Mouse (Mus musculus) gastrocnemius, postnatal 25 days (tissue): ENCODE measurements around the gene Rnaseh1. TPM values are rescaled to one million over a fixed set of nuclear protein-coding genes. Genes with fewer than 3 reads are reported as not detected.

Experiments
- DNase-seq: peaks from one replicate; pipeline ENCODE4 v3.0.0; 2022
- long read RNA-seq, 2 experiments: library from polyadenylated mRNA; stranded (forward); transcript quantifications; one replicate each; pipeline ENCODE4 v2.0.0; 2021
- total RNA-seq, 2 experiments: library from RNA; stranded (reverse); gene quantifications; 1 replicate in 1 of 2; 2 replicates in 1 of 2; pipeline ENCODE4 v1.2.3; 2021

The Rnaseh1 gene
- total RNA-seq, result 1 to 10 TPM; 4.8 to 5.4 TPM
- long read RNA-seq, experiment 1, transcript Rnaseh1-201 (8 exons, 1,455 nt), result major isoform, 5 of 7 reads
- long read RNA-seq, experiment 1, partial matches to known transcripts, result 2 of 7 reads
- long read RNA-seq, experiment 1, other reads (novel, unspliced or antisense), result 0 of 7 reads
- long read RNA-seq, experiment 2, transcript Rnaseh1-201 (8 exons, 1,455 nt), result major isoform, 6 of 7 reads
- long read RNA-seq, experiment 2, partial matches to known transcripts, result 1 of 7 reads
- long read RNA-seq, experiment 2, other reads (novel, unspliced or antisense), result 0 of 7 reads

DNA sequence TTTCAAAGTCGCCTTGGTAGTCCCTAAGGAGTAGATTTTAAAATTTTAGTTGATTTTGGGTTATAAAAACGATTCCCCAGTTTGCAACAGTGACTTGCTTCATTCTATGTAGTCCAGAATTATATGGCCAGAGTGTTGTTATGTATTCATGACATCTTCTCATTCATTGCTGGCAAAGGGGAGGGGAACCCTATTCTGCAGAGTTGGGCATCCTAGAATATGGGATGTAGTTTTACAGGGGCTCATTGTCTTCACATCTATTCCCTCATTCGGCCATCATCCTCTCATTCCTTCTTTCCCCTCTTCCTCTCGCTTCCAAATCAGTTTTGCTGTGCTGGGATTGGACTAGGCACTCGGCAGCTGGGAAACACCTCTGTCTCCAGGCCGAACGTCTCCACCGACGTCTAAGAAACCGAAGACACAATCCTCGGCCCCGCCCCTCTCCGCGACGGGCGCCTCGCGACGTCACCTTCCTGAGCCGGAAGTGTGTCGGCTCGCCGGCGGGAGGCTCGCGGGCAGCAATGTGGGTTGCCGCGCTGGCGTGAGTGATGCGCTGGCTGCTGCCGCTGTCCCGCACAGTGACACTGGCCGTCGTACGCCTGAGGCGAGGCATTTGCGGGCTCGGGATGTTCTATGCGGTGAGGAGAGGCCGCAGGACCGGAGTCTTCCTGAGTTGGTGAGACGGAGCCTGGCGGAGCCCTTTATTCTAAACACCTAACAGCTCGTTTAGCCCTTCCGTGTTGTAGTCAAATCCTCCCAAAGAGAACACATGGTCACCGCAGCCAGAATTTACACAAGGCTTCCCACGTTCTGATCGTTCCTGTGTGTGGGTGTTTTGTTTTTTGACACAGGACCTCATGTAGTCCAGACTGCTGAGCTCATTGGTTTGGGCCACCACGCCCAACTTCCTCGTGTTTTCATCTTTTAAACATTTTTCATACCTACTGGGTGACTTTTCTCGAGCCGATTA, at the start of gene Rnaseh1:
Gene Rnaseh1, plus strand, starts transcription at position 462 of the 970 bp plus-strand sequence.
- peak; percentile 82 for DNase-seq

DNA sequence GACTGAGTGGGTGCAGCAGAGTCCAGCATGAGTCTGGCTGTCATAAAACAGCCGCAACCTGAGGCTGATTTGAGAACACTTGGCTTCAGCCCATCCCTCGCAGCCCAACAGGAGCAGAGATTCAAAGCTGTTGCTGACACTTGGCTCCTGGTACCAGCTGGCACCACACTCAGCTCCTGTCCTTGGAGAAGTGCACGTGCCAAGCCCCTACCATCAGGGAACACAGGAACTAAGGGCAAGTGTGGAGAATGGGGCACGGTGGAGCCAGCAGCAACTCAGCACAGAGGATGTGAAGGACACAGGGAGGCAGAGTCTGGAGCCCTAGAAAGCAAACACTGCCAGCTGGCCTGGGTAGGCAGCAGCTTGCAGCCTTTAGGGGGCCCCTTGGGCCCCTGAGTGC, 47.1 kb upstream of the Rnaseh1 start:
- no peak for DNase-seq

DNA sequence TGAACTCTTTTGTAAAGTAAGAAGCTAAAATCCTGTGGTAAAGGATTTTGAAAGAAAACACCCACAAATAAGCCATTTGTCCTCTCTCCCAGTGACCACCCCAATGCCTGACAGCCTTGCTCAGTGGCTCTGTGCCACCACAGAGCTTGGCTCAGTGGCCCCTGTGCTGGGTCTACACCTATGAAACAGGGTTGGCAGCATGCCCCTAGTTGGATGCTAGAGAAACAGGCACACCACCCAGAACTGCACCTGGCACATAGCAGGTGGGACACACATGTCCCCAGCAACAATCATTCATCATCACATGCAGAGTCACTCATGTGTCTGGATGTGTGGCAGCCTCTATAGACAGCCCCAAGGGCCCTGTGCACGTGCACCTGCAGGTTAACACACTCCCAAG, 45.9 kb upstream of the Rnaseh1 start:
- DNase-seq, result no peak

DNA sequence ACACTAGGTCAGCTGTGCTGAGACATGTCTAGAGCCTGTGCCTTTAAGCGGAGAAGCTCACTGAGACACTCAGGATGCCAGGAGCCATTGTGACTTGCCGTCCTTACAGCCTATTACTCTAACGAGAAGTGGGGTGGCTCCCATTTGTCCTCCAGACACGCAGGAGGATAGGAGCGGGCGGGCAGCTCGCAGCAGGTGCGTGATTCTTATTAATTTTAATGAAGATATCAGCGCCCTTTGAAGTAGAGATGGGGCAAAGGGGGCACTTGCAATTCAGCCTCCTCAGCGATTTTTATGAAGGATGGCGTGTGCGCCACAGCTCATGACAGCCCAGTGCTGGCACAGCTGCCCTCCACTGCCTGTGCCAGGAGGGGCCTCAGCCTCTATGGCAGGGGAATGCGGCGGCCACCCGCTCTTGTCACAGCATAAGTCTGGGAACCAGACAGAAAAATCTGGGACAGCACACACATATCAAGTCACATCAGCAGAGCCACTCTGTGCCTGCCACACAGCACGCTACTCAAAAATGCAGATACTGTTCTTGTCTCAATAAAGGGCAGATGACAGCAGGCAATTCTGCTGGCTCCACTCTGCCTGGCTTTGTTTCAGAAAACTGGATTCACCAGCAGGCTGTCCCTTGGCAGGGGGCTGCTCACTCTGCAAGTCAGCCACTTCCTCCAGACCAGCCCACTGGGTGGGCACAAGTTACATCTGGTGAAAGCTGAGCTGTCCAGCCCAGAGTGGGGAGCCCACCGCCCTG, 41.7 kb upstream of the Rnaseh1 start:
- no peak for DNase-seq

DNA sequence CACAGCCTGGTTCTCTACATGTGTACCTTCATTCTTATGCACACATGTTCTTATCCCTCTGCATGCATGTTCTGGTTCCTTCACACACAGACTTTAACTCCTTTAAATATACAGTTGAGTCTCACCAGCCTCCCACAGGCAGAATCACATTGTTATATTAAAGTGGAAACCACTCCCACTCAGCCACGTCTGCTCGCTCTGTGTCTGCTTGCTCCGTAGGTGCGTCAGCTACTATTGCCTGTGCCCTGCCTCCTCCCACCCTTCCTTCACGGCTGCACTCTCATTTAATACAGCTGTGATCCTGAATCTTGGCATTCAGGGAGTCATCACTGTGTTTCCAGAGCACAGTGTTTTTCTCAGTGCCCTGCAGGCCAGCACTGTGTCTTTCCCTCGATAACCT, 37.0 kb upstream of the Rnaseh1 start:
- no peak for DNase-seq

DNA sequence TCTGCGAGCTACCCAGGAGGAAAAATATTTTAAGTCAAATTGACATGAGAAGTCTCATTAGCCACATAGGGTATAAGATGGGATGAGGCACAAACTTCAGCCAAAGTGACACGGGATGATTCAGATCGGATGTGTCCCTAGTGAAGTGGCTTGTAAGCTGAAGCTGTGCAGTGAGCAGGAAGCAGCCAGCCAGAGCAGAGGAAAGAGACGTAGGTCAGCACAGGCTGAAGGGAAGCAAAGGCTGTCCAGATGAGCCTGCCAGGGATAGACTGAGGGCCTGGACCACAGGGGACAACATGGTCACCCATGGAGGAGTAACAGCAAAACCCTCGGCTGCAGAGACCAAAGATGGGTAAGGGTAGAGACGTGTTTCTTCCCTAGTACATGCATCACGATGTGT, 35.0 kb upstream of the Rnaseh1 start:
- no peak for DNase-seq

DNA sequence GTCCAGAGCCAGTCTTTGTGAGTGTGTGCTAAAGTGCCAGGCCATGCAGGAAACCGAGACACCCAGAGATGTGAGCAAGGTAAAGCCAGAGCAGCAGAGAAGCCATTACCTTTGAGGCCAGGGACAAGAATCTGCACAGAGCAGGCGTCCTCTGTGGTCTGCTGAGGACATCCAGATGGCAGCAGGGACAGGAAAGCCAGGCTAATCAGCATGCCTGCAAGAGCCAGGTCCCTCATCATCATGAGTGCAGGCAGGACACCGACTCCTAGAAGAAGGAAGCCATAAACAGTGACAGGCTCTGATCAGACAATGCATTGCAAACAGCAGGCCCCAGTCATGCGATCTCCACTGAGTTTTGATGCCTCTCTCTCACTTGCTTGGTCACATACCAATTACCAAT, 32.1 kb upstream of the Rnaseh1 start:
- no peak for DNase-seq

DNA sequence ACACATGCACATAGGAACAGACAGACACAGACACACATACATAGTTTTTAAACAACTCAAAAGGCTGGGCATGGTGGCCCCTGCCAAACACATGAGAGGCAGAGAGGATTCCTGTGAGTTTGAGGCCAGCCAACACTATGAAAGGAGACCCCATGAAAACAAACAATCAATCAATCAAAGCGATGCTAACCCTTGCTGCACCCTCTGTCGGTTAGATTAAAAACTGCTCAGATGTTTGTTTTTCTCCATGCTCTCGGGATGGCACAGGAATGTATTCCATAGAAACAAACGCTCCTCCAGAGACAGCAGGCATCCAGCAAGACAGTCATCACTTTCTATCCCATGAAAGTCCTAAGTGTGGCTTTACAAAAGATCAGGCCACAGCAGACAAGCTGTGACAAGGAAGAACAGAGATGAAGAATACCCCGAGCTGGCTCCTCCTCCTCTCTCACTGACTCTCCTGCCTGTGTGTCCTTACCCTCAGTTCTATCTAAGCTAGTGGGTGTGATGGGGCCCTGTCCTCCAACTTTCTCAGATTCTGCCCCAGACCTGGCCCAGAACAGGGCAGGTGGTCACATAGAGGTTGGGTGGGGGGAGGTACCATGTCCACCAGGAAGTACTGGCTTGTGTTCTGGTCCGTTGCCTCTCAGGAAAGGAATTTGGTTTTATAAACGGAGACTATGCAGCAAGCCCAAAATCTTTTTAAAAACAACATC, 27.8 kb upstream of the Rnaseh1 start:
- DNase-seq, result no peak

DNA sequence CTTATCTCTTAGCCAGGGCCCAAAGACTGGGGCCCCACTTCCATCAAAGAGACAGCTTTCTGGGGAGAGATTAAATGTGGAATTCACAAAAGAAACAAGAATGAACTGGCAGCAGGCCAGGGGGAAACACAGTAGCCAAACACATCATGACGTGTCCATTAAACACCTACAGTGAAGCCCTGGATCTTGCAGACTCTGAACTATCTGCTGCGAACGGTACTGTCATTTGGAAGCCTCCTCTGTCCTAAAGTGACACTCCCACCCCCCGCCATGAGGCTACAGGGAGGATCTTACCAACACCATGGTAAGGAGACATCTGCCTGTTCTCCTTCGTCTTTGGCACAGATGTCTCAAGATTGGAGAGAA, 27.3 kb upstream of the Rnaseh1 start:
- no peak for DNase-seq

DNA sequence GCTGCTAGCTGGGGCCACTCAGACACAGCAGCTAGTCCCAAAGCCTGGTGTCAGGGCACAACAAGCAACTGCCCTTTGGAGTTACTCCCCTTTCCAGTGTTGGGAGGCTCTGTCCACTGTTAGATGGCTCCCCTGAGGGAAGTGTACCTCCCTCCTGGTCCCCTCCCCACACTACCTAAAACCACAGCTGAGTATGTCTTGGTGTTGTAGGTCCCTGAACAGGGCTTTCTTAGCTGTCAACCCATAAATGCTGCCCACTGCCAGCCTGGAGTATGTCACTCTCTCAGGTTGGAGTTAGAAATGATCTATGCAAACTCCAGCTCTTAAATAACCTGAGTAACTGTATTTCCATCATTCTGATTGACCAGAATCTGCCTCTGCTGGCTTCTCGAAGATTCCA, 26.8 kb upstream of the Rnaseh1 start:
- no peak for DNase-seq

DNA sequence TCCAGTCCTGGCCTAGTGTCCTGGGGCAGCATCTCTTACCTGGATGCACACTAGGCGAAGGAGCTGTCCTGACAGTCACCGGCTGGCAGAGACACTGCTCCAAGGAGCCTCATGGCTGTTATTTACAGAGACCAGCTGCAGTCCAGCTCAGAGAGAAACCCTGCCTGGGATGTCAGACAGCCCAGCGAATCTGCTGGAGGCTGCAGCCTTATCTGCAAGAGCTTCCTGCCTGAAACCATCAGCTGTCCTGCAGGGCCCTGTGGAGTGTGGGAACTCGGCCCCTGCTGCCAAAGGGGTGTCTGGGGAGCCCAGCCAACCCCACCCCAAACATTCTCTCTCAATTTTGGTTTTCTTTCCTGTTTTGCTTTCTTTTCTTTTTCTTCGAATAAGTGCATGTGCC, 26.2 kb upstream of the Rnaseh1 start, which contains the start of gene Colec11:
Gene Colec11, minus strand, starts transcription at position 183 of the 400 bp plus-strand sequence.
- no peak for DNase-seq

DNA sequence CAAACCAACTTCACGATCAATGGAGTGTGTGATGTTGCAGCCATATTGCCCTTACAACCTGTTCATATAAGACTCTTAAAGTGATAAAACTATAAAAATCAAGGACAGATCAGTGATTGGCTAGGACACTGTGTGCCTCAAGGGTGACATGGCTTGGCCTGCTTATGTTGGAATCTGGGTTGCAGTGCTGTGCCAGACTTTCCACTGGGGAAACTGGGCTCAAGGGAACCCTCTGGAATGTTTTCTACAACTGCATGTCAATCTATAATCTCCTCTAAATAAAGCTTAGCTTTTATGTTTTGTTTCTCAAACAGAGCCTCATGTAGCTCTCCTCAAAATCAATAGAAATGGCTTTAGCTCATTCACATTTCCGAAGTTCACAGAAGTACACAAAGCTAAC, 25.2 kb upstream of the Rnaseh1 start:
- no peak for DNase-seq

DNA sequence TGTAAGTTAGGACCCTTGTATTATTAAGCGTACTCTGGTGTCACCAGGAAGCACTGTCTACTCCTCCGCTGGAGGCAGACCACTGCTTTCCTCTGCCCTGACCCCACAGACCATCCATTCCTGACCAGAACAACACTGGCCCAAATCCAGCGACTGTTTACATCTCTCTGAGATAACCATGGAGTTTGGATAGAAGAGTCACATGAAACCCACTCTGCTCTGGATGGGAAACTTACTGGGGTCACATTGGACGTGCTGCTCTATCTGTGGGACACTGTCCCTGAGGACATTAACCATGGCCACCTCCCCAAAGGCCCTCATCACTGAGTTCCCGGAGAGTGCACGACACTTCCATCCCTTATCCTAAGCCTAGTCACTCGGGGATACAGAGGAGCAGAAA, 24.0 kb upstream of the Rnaseh1 start:
- DNase-seq, result no peak

DNA sequence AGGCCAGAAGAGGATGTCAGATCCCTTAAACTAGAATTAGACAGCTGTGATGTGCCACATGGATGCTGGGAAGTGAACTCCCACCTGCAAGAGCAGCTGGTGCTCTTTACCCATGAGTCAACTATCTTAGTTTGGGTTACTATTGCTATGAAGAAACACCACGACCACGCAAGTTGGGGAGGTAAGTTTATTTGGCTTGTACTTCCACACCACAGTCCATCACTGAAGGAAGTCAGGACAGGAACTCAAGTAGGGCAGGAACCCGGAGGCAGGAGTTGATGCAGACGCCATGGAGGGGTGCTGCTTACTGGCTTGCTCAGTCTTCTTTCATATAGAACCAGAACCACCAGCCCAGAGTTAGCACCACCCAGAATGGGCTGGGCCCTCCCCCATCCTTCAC, 22.3 kb upstream of the Rnaseh1 start:
- no peak for DNase-seq

DNA sequence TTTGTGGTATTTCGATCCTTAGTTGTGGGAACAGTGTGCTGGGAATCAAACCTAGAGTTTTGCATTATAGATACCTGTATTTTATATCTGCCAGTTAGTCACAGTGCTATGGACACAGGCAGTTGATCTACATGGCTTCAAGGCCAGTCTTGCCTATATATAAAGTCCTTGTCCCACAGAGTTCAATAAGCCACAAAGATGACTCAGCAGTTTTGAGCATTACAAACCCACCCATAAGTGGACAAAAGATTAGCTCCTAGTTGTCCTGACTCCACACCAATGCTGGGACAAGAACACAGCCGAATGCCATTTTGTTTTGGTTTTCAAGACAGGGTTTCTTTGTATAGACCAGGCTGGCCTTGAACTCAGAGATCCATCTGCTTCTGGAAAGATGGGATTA, 21.0 kb upstream of the Rnaseh1 start:
- no peak for DNase-seq

DNA sequence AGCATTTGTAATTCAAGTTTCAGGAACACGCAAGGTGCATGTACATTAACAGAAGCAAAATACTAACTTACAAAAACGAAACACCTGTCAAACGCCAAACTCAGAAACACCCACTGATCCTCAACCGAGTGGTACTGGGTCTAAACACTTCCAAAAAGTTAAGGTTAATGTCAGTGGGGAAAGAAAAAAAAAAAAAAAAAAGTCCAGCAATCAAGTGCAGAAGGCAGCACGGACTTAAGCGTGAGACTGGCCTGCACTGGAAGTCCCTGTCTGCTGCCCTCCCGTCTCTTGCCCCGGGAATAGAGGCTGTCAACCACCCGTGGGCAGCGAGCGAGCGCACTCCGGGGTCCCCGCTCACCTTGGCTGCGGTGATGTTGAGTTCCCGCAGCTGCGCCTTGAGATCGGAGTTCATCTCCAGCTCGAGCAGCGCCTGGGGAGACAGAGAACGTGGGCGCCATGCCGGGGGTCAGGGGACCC, 14.3 kb upstream of the Rnaseh1 start:
- no peak for DNase-seq

DNA sequence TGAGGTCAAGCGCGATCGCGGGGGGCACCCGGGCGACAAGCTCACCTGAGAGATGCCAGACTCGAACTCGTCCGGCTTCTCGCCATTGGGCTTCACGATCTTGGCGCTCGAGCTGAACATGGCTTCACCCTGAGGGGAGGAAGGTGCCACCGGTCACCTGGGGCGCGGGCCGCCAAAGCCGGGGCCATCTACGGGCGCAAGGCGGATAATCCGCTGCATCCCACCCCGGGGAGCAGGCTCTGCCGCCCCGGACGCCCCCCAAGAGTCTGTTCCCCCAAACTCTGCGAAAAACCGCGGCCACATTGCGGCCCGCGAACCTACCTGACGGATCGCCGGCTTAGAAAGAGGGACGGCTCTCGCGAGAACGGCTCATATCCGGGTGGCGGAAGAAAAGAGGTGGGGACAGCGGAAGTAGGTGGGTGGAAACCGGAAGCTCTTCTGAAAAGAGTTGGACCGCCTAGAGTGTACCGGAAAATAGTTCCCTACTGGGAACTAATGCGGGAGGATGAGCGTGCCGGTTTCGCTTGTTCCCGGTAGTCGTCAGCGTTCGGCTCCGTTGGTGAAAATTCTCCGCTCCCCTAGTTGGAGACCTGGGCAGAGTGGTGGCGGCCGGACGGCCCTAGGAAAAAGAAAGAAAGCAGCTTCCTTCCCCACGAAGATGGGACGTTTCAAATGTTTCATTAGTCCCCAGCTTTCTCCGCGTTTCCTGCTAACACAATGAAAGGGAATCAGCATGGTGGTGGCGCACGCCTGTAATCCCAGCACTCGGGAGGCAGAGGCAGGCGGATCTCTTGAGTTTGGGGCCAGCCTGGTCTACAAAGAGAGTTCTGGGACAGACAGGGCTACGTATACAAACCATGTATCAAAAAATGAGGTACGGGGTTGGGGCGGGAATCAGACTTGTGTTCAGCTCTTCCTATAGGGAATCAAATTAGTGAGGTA, 13.6 kb upstream of the Rnaseh1 start, which contains the start of gene Rps7:
Gene Rps7, minus strand, starts transcription at position 419 of the 942 bp plus-strand sequence.
- peak; percentile 89 for DNase-seq

DNA sequence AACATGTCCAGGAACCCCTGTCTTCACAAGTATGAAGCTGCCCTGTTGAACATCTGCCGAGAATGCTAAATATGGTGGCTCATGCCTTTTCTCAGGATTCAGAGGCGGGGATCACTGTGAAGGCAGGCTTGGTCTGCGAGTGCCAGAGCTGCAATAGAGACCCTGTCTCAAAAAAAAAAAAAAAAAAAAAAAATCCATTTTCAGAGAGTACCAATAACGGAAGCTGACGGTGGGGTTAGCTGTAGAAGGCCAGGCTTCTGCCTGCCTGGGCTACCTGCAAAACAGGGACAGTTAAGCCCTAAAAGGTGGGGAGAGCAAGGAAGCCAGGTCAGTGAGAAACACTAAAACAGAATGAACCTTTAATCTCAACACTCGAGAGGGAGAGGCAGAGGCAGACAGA, 12.9 kb upstream of the Rnaseh1 start:
- DNase-seq, result no peak

DNA sequence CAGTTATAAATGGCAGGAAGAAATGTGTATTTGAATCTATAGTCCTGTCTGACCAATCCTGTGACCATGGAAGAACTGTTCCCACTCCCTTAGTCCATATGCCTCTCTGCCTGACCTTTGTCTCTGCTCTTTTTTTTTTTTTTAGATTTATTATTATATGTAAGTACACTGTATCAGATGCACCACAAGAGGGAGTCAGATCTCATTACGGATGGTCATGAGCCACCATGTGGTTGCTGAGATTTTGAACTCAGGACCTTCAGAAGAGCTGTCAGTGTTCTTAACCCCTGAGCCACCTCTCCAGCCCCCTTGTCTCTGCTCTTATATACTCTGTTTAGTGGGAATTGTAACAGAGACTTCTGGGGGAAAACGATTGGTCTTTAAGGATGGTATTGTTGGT, 10.6 kb upstream of the Rnaseh1 start:
- DNase-seq, result no peak

DNA sequence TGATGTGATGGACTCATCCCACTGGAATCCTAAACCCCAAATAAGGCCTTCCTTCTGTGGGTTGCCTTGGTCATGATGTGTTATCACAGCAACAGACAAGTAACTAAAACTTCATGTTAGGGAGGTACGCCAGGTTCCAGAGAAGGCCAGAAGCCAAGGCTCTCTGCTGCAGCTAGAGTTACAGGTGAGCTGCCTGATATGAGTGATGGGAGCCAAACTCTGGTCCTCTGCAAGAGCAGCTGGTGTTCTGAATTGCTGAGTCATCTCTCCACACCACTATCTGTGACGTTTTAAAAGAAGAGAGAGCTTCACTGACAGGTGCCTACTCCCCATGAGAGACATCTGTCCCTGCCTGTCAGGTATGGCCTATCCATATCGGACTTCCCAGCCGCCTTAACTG, 13.2 kb downstream of the Rnaseh1 start:
- DNase-seq, result peak; percentile 28

DNA sequence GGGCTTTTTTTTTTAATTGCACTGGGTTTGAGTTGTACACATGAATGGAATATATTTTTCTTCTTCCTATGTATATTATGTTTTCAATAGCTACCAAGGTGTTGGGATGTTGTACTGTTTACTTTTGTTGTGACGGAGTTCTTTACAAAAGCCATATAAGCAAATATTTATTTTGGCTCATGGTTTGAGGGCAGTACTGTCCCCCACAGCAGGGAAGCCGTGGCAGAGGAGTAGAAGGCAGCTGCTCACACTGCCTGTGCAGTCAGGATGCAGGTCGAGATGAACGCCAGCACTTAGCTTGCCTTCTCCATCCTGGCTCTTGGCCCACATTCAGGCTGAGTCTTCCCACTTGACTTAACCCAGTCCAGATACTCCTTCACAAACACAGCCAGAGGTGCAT, 17.3 kb downstream of the Rnaseh1 start:
- DNase-seq, result no peak
